Mouse (Mus musculus) ES-E14 (cell line): ENCODE data around the gene Gm10153.
"Not testable (repeated sequence)": the region's sequence is repeated elsewhere in the genome, so short reads cannot be mapped to it uniquely, and the experiment has no call there.

ENCODE experiments used
- CHD2 ChIP-seq: IDR thresholded peaks from 2 replicates; pipeline ENCODE4 v1.6.1; 2014; ENCODE audit warnings: mild to moderate bottlenecking, low read depth, low read length, inconsistent platforms
- HCFC1 ChIP-seq: IDR thresholded peaks from 2 replicates; pipeline ENCODE4 v1.6.1; 2012; ENCODE audit warnings: low read length, inconsistent platforms, borderline replicate concordance; ENCODE audit not compliant: insufficient read depth
- MAFK ChIP-seq: IDR thresholded peaks from 2 replicates; pipeline ENCODE4 v1.6.1; 2014; ENCODE audit warnings: mild to moderate bottlenecking, low read depth, low read length, inconsistent platforms; ENCODE audit not compliant: insufficient read depth
- ZC3H11A ChIP-seq: IDR thresholded peaks from 2 replicates; pipeline ENCODE4 v1.6.1; 2012; ENCODE audit warnings: low read depth, mild to moderate bottlenecking, inconsistent platforms, low read length, borderline replicate concordance

DNA sequence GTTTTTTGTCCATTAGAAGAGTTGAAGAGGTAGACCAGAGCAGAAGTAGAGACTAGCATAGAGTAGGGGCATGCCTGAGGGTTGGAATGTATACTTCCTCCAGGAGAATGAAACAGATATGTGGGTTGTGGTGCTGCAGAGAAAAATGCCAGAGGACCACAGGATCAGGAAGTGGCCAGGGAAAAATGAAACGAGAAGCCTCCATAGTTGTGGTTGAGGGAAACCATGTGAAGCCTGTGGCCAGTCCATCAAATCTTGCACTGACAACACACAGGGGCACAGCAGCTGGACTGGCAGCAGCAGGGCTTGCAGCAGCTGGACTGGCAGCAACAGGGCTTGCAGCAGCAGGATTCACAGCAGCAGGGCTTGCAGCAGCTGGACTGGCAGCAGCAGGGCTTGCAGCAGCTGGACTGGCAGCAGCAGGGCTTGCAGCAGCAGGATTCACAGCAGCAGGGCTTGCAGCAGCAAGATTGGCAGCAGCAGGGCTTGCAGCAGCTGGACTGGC is 46.6 kb downstream of the Gm10153 start:
- TF ChIP-seq CHD2, HCFC1, ZC3H11A, MAFK: not testable (repeated sequence)
